Mouse (Mus musculus) left cerebral cortex, adult 9 months (tissue): ENCODE results near the gene Dlgap5.

Experiments used
- DNase-seq, 2 experiments: peaks; one replicate each; pipeline ENCODE4 v3.0.0; 2022; ENCODE audit warnings: low spot score in 2 of 2

Dlgap5 gene

GRCm38 (mm10) chr14:47395462-47396026, 22.7 kb downstream of the Dlgap5 start:
- DNase-seq: peak in 1 of 2 experiments; percentile 8

- DNase-seq: no peak
Measured at GRCm38 (mm10) chr14:47395007-47395406, 23.2 kb downstream of the Dlgap5 start.

- no peak for DNase-seq
Measured at GRCm38 (mm10) chr14:47393354-47394094, 24.7 kb downstream of the Dlgap5 start.

- DNase-seq: no peak
Measured at GRCm38 (mm10) chr14:47386125-47386524, 32.1 kb downstream of the Dlgap5 start.

- no peak for DNase-seq
Measured at GRCm38 (mm10) chr14:47384653-47385052, 33.6 kb downstream of the Dlgap5 start.

GRCm38 (mm10) chr14:47383911-47384310, 34.3 kb downstream of the Dlgap5 start:
- no peak for DNase-seq

- DNase-seq: no peak
Measured at GRCm38 (mm10) chr14:47378336-47378735, 39.9 kb downstream of the Dlgap5 start.

GRCm38 (mm10) chr14:47376526-47376925, 41.7 kb downstream of the Dlgap5 start:
- no peak for DNase-seq

- no peak for DNase-seq
Measured at GRCm38 (mm10) chr14:47373728-47374678, 44.2 kb downstream of the Dlgap5 start.

- no peak for DNase-seq
Measured at GRCm38 (mm10) chr14:47371689-47372088, 46.5 kb downstream of the Dlgap5 start.

GRCm38 (mm10) chr14:47370790-47371189, 47.4 kb downstream of the Dlgap5 start:
- no peak for DNase-seq

- no peak for DNase-seq
Measured at GRCm38 (mm10) chr14:47369741-47370140, 48.5 kb downstream of the Dlgap5 start.

- DNase-seq: peak; percentile 42 to 68
Measured at GRCm38 (mm10) chr14:47367461-47367860, 50.7 kb downstream of the Dlgap5 start, which contains the start of gene Lgals3. Gene Lgals3 (plus strand): TSS chr14:47367751.

- peak in 1 of 2 experiments; percentile 36 for DNase-seq
Measured at GRCm38 (mm10) chr14:47366881-47367321, 51.3 kb downstream of the Dlgap5 start.

- no peak for DNase-seq
Measured at GRCm38 (mm10) chr14:47364742-47365449, 53.3 kb downstream of the Dlgap5 start.

GRCm38 (mm10) chr14:47361899-47362298, 56.3 kb downstream of the Dlgap5 start:
- DNase-seq: no peak

- no peak for DNase-seq
Measured at GRCm38 (mm10) chr14:47361418-47361817, 56.8 kb downstream of the Dlgap5 start.

- no peak for DNase-seq
Measured at GRCm38 (mm10) chr14:47359610-47360009, 58.6 kb downstream of the Dlgap5 start.

- no peak for DNase-seq
Measured at GRCm38 (mm10) chr14:47356622-47357021, 61.6 kb downstream of the Dlgap5 start.

- DNase-seq: no peak
Measured at GRCm38 (mm10) chr14:47354948-47355347, 63.3 kb downstream of the Dlgap5 start.

- DNase-seq: no peak
Measured at GRCm38 (mm10) chr14:47354111-47354577, 64.1 kb downstream of the Dlgap5 start.
